Mouse (Mus musculus): Measurements from ENCODE around the gene Fndc5.

DNA sequence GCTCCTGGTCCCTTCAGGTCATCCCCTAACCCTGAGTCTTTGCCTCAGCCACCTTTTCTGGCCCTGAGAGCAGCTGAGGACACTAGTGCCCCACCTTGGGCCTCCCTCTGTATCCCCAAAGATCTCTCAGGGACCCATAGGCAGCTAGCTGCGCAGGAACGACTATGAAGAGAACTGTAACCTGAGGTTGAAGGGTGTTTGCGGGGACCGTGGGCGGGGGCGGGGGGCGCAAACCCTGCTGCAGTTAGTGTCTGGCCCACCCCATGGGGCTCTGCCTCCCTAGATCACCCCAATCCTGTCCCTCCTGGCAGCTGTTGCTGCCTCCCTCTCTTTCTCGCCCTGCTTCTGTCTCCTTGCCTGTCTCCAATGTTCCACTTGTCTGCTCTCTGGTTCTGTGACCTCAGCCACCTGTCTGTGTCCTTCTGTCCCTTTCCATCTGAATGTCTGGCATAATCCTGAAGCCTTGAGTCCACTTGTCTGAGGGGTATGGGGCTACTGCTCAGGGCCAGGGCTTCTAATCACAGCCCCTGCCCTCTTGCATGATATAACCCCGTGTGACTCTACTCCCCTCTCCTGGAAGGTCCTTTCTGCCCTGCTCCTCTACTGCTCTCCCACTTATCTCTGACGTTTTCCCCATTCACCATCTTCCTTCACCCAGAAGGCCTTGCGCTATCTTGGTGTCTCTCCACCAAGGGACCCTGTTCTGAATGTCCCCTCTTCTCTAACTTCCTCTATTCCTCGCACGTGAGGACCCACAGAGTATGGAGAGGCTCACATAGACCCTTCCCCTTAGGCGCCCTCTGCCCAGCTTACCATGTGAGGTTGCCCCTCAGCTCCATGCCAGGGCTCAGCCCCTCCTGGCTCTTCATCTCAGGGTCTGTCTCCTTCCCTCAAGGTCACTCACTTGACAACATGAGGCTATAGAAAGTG is 858 bp downstream of the Fndc5 start:
- TF ChIP-seq EP300 (optimal IDR thresholded peaks at IDR 0.05) = no peak
- TF ChIP-seq CTCF (IDR thresholded peaks at IDR 0.05; ENCODE audit: low read depth) = no peak

All from stomach, postnatal 0 days (tissue).